Mouse (Mus musculus): ENCODE measurements around the gene Zfp618. TPM values are rescaled to one million over a fixed set of nuclear protein-coding genes. Genes with fewer than 3 reads are reported as not detected.

The Zfp618 gene
- polyA plus RNA-seq, 2 experiments = 24.9 to 32.0 TPM

GRCm38 (mm10) chr4:62971991-62972390 lies 6.6 kb downstream of the Zfp618 start:
- no peaks in the 10 kb centered on the region for H3K27me3 ChIP-seq (ENCODE audit: control insufficient read depth, insufficient read depth, low read length)
- H3K4me2 ChIP-seq (replicated peaks; ENCODE audit: low read depth, low read length, severe bottlenecking) = no peak overlapping the region
- H3K9me3 ChIP-seq (ENCODE audit: control insufficient read depth, low read length) = no peaks in the 10 kb centered on the region
- no peak for DNase-seq (ENCODE audit: low spot score)
- no peaks in the 10 kb centered on the region for H3K36me3 ChIP-seq (ENCODE audit: control insufficient read depth, insufficient read depth, low read length)
- H3K27ac ChIP-seq (replicated peaks; ENCODE audit: low read depth, low read length) = no peak overlapping the region
- WGBS = 85% methylated on average over 1 of the region's 1 CpGs
- no peak for ATAC-seq (ENCODE audit: low FRiP score, low read depth)
- no peak for TF ChIP-seq POLR2A (IDR thresholded peaks at IDR 0.05; ENCODE audit: borderline replicate concordance, extremely low read depth, insufficient read depth, insufficient read length)
- no peak overlapping the region for H3K4me3 ChIP-seq (replicated peaks; ENCODE audit: low read length)
- H3K9ac ChIP-seq (ENCODE audit: low read depth, low read length, severe bottlenecking) = no peak overlapping the region
- H3K4me1 ChIP-seq (ENCODE audit: control insufficient read depth, insufficient read depth, low read length) = peaks cover 40% of the 10 kb centered on the region

GRCm38 (mm10) chr4:62973086-62973485 lies 7.7 kb downstream of the Zfp618 start:
- H3K4me1 ChIP-seq (ENCODE audit: control insufficient read depth, insufficient read depth, low read length) = peaks cover 47% of the 10 kb centered on the region
- ATAC-seq (ENCODE audit: low FRiP score, low read depth) = no peak
- H3K9ac ChIP-seq (ENCODE audit: low read depth, low read length, severe bottlenecking) = no peak overlapping the region

DNA sequence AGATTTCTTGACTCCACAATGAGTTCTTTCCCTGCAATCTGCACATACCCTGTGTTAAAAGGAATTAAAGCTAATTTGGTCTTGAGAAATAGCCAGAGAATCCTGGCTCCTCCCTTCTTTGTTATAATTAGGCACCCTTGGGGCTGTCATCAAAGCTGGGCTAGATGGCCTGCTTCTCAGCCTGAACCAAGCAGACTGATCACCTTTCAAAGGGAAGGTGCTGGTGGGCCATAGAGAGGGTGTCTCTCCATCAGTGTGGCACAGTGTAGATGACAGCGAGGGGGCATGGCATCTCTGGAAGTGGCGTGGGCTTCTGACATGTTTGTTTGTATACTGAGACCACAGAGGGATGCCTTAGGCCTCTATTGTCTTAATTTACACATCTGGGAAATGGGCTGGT lies 9.5 kb downstream of the Zfp618 start:
- H3K9ac ChIP-seq (ENCODE audit: low read depth, low read length, severe bottlenecking) = no peak overlapping the region
- TF ChIP-seq POLR2A (IDR thresholded peaks at IDR 0.05; ENCODE audit: borderline replicate concordance, extremely low read depth, insufficient read depth, insufficient read length) = no peak
- WGBS = 86% methylated on average over 2 of the region's 2 CpGs
- H3K9me3 ChIP-seq (ENCODE audit: control insufficient read depth, low read length) = no peaks in the 10 kb centered on the region
- no peak overlapping the region for H3K27ac ChIP-seq (replicated peaks; ENCODE audit: low read depth, low read length)
- H3K27me3 ChIP-seq (ENCODE audit: control insufficient read depth, insufficient read depth, low read length) = no peaks in the 10 kb centered on the region
- H3K4me2 ChIP-seq (replicated peaks; ENCODE audit: low read depth, low read length, severe bottlenecking) = no peak overlapping the region
- ATAC-seq (ENCODE audit: low FRiP score, low read depth) (no peak), DNase-seq (ENCODE audit: low spot score) (no peak)
- H3K4me1 ChIP-seq (ENCODE audit: control insufficient read depth, insufficient read depth, low read length) = peaks cover 46% of the 10 kb centered on the region
- H3K36me3 ChIP-seq (ENCODE audit: control insufficient read depth, insufficient read depth, low read length) = peaks cover 3% of the 10 kb centered on the region; the same call in 1 of the 2 replicates
- no peak overlapping the region for H3K4me3 ChIP-seq (replicated peaks; ENCODE audit: low read length)

More at GRCm38 (mm10) chr4:62973086-62973485, 7.7 kb downstream of the Zfp618 start:
- no peak for DNase-seq (ENCODE audit: low spot score)
- WGBS = 80% methylated on average over 3 of the region's 3 CpGs
- Histone ChIP-seq H3K27ac (replicated peaks; ENCODE audit: low read depth, low read length) (no peak overlapping the region), H3K4me3 (replicated peaks; ENCODE audit: low read length) (no peak overlapping the region), H3K4me2 (replicated peaks; ENCODE audit: low read depth, low read length, severe bottlenecking) (no peak overlapping the region), H3K27me3 (ENCODE audit: control insufficient read depth, insufficient read depth, low read length) (no peaks in the 10 kb centered on the region), H3K36me3 (ENCODE audit: control insufficient read depth, insufficient read depth, low read length) (no peaks in the 10 kb centered on the region), H3K9me3 (ENCODE audit: control insufficient read depth, low read length) (no peaks in the 10 kb centered on the region)
- TF ChIP-seq POLR2A (IDR thresholded peaks at IDR 0.05; ENCODE audit: borderline replicate concordance, extremely low read depth, insufficient read depth, insufficient read length) = no peak

GRCm38 (mm10) chr4:62975541-62975940 lies 10.2 kb downstream of the Zfp618 start:
- peaks cover 40% of the 10 kb centered on the region for H3K4me1 ChIP-seq (ENCODE audit: control insufficient read depth, insufficient read depth, low read length)

GRCm38 (mm10) chr4:62977454-62977853 lies 12.1 kb downstream of the Zfp618 start:
- Histone ChIP-seq H3K9me3 (ENCODE audit: control insufficient read depth, low read length) (no peaks in the 10 kb centered on the region), H3K36me3 (ENCODE audit: control insufficient read depth, insufficient read depth, low read length) (peaks cover 3% of the 10 kb centered on the region; the same call in 1 of the 2 replicates), H3K4me2 (replicated peaks; ENCODE audit: low read depth, low read length, severe bottlenecking) (no peak overlapping the region), H3K27ac (replicated peaks; ENCODE audit: low read depth, low read length) (no peak overlapping the region), H3K4me1 (ENCODE audit: control insufficient read depth, insufficient read depth, low read length) (peaks cover 33% of the 10 kb centered on the region), H3K27me3 (ENCODE audit: control insufficient read depth, insufficient read depth, low read length) (no peaks in the 10 kb centered on the region), H3K4me3 (replicated peaks; ENCODE audit: low read length) (no peak overlapping the region), H3K9ac (ENCODE audit: low read depth, low read length, severe bottlenecking) (no peak overlapping the region)
- TF ChIP-seq POLR2A (IDR thresholded peaks at IDR 0.05; ENCODE audit: borderline replicate concordance, extremely low read depth, insufficient read depth, insufficient read length) = no peak
- ATAC-seq (ENCODE audit: low FRiP score, low read depth) (no peak), DNase-seq (ENCODE audit: low spot score) (no peak)
- WGBS = 73% methylated on average over 6 of the region's 6 CpGs

More at GRCm38 (mm10) chr4:62975541-62975940, 10.2 kb downstream of the Zfp618 start:
- Histone ChIP-seq H3K27ac (replicated peaks; ENCODE audit: low read depth, low read length) (no peak overlapping the region), H3K9ac (ENCODE audit: low read depth, low read length, severe bottlenecking) (no peak overlapping the region), H3K27me3 (ENCODE audit: control insufficient read depth, insufficient read depth, low read length) (no peaks in the 10 kb centered on the region), H3K4me3 (replicated peaks; ENCODE audit: low read length) (no peak overlapping the region), H3K36me3 (ENCODE audit: control insufficient read depth, insufficient read depth, low read length) (peaks cover 3% of the 10 kb centered on the region; the same call in 1 of the 2 replicates), H3K4me2 (replicated peaks; ENCODE audit: low read depth, low read length, severe bottlenecking) (no peak overlapping the region), H3K9me3 (ENCODE audit: control insufficient read depth, low read length) (no peaks in the 10 kb centered on the region)
- no peak for TF ChIP-seq POLR2A (IDR thresholded peaks at IDR 0.05; ENCODE audit: borderline replicate concordance, extremely low read depth, insufficient read depth, insufficient read length)
- DNase-seq (ENCODE audit: low spot score) = no peak
- ATAC-seq (ENCODE audit: low FRiP score, low read depth) = no peak
- 72% methylated on average over 6 of the region's 6 CpGs for WGBS
